Mouse (Mus musculus): Measurements from ENCODE around the gene Tpsg1. TPM values are rescaled to one million over a fixed set of nuclear protein-coding genes. Genes with fewer than 3 reads are reported as not detected.

The Tpsg1 gene
- polyA plus RNA-seq, 1 experiment: 0.91 TPM

GRCm38 (mm10) chr17:25415421-25415913 is 46.4 kb downstream of the Tpsg1 start:
- no peak overlapping the region for H3K4me3 ChIP-seq (ENCODE audit: insufficient read depth, low read length)
- no peak for TF ChIP-seq CTCF (IDR thresholded peaks at IDR 0.05; ENCODE audit: borderline replicate concordance, insufficient read depth, low read length)
- TF ChIP-seq POLR2A (IDR thresholded peaks at IDR 0.05; ENCODE audit: low read depth, low read length): no peak
- peaks cover 11% of the 10 kb centered on the region; the same call in 1 of the 2 replicates for H3K4me1 ChIP-seq (ENCODE audit: control insufficient read depth, insufficient read depth, low read length)
- H3K27ac ChIP-seq (ENCODE audit: insufficient read depth, low read length): no peak overlapping the region

GRCm38 (mm10) chr17:25416219-25416618 is 47.1 kb downstream of the Tpsg1 start:
- TF ChIP-seq POLR2A (IDR thresholded peaks at IDR 0.05; ENCODE audit: low read depth, low read length) (no peak), CTCF (IDR thresholded peaks at IDR 0.05; ENCODE audit: borderline replicate concordance, insufficient read depth, low read length) (no peak)
- no peak overlapping the region for H3K4me3 ChIP-seq (ENCODE audit: insufficient read depth, low read length)
- 0 out of 2 replicates have a peak, but pooled peaks cover 9% of the 10 kb centered on the region for H3K4me1 ChIP-seq (ENCODE audit: control insufficient read depth, insufficient read depth, low read length)
- no peak overlapping the region for H3K27ac ChIP-seq (ENCODE audit: insufficient read depth, low read length)

- no peak overlapping the region for H3K4me3 ChIP-seq (ENCODE audit: insufficient read depth, low read length)
- no peak overlapping the region for H3K27ac ChIP-seq (ENCODE audit: insufficient read depth, low read length)
- 0 out of 2 replicates have a peak, but pooled peaks cover 9% of the 10 kb centered on the region for H3K4me1 ChIP-seq (ENCODE audit: control insufficient read depth, insufficient read depth, low read length)
- TF ChIP-seq CTCF (IDR thresholded peaks at IDR 0.05; ENCODE audit: borderline replicate concordance, insufficient read depth, low read length) (no peak), POLR2A (IDR thresholded peaks at IDR 0.05; ENCODE audit: low read depth, low read length) (no peak)
Observed at GRCm38 (mm10) chr17:25417990-25418389, 48.9 kb downstream of the Tpsg1 start.

- H3K27ac ChIP-seq (ENCODE audit: insufficient read depth, low read length): no peak overlapping the region
- 0 out of 2 replicates have a peak, but pooled peaks cover 9% of the 10 kb centered on the region for H3K4me1 ChIP-seq (ENCODE audit: control insufficient read depth, insufficient read depth, low read length)
- TF ChIP-seq CTCF (IDR thresholded peaks at IDR 0.05; ENCODE audit: borderline replicate concordance, insufficient read depth, low read length) (no peak), POLR2A (IDR thresholded peaks at IDR 0.05; ENCODE audit: low read depth, low read length) (no peak)
- H3K4me3 ChIP-seq (ENCODE audit: insufficient read depth, low read length): no peak overlapping the region
Observed at GRCm38 (mm10) chr17:25418926-25419325, 49.9 kb downstream of the Tpsg1 start.

GRCm38 (mm10) chr17:25420998-25421397 is 51.9 kb downstream of the Tpsg1 start:
- no peak for TF ChIP-seq POLR2A (IDR thresholded peaks at IDR 0.05; ENCODE audit: low read depth, low read length)
- 0 out of 2 replicates have a peak, but pooled peaks cover 2% of the 10 kb centered on the region for H3K4me1 ChIP-seq (ENCODE audit: control insufficient read depth, insufficient read depth, low read length)
- no peak overlapping the region for H3K27ac ChIP-seq (ENCODE audit: insufficient read depth, low read length)

More at GRCm38 (mm10) chr17:25420998-25421397, 51.9 kb downstream of the Tpsg1 start:
- H3K4me3 ChIP-seq (ENCODE audit: insufficient read depth, low read length): no peak overlapping the region

Other genes with a start within 250 kb of the Tpsg1 start
- gene Ptx4, start 248.5 kb upstream of the Tpsg1 start, polyA plus RNA-seq (2011; ENCODE audit: insufficient read length, low read depth, missing spikeins): not detected in 2 replicates
- gene Clcn7, start 235.9 kb upstream of the Tpsg1 start, polyA plus RNA-seq (2011; ENCODE audit: insufficient read length, low read depth, missing spikeins): 35.8 and 36.2 TPM in 2 replicates
- 0.20 and 0.21 TPM in 2 replicates for gene Ccdc154, start 206.8 kb upstream of the Tpsg1 start, polyA plus RNA-seq (2011; ENCODE audit: insufficient read length, low read depth, missing spikeins)
- gene Gm38655, start 193.8 kb upstream of the Tpsg1 start, polyA plus RNA-seq (2011; ENCODE audit: insufficient read length, low read depth, missing spikeins): not detected in 2 replicates
- gene BC003965, start 184.7 kb upstream of the Tpsg1 start, polyA plus RNA-seq (2011; ENCODE audit: insufficient read length, low read depth, missing spikeins): 12.3 and 12.6 TPM in 2 replicates
- 10.1 and 12.3 TPM in 2 replicates for gene Unkl, start 180.9 kb upstream of the Tpsg1 start, polyA plus RNA-seq (2011; ENCODE audit: insufficient read length, low read depth, missing spikeins)
- 13.9 and 16.1 TPM in 2 replicates for gene Gnptg, start 129.1 kb upstream of the Tpsg1 start, polyA plus RNA-seq (2011; ENCODE audit: insufficient read length, low read depth, missing spikeins)
- gene Tsr3, start 129.1 kb upstream of the Tpsg1 start, polyA plus RNA-seq (2011; ENCODE audit: insufficient read length, low read depth, missing spikeins): 17.9 and 19.8 TPM in 2 replicates
- gene Baiap3, start 112.9 kb upstream of the Tpsg1 start, polyA plus RNA-seq (2011; ENCODE audit: insufficient read length, low read depth, missing spikeins): not detected in 2 replicates
- gene Ube2i, start 94.7 kb upstream of the Tpsg1 start, polyA plus RNA-seq (2011; ENCODE audit: insufficient read length, low read depth, missing spikeins): 296 and 315 TPM in 2 replicates
- not detected in 2 replicates for gene Prss34, start 70.9 kb upstream of the Tpsg1 start, polyA plus RNA-seq (2011; ENCODE audit: insufficient read length, low read depth, missing spikeins)
- gene Prss28, start 60.6 kb upstream of the Tpsg1 start, polyA plus RNA-seq (2011; ENCODE audit: insufficient read length, low read depth, missing spikeins): not detected in 2 replicates
- not detected in 2 replicates for gene Prss29, start 50.6 kb upstream of the Tpsg1 start, polyA plus RNA-seq (2011; ENCODE audit: insufficient read length, low read depth, missing spikeins)
- not detected in 2 replicates for gene Tpsab1, start 23.7 kb upstream of the Tpsg1 start, polyA plus RNA-seq (2011; ENCODE audit: insufficient read length, low read depth, missing spikeins)
- not detected in 2 replicates for gene Tpsb2, start 3.0 kb upstream of the Tpsg1 start, polyA plus RNA-seq (2011; ENCODE audit: insufficient read length, low read depth, missing spikeins)
- gene Cacna1h, start 64.5 kb downstream of the Tpsg1 start, polyA plus RNA-seq (2011; ENCODE audit: insufficient read length, low read depth, missing spikeins): 10.6 and 12.3 TPM in 2 replicates
- not detected in 2 replicates for gene Tekt4, start 85.3 kb downstream of the Tpsg1 start, polyA plus RNA-seq (2011; ENCODE audit: insufficient read length, low read depth, missing spikeins)
- gene Sstr5, start 128.0 kb downstream of the Tpsg1 start, polyA plus RNA-seq (2011; ENCODE audit: insufficient read length, low read depth, missing spikeins): not detected in 2 replicates
- 0.27 and 0.28 TPM in 2 replicates for gene Sox8, start 201.4 kb downstream of the Tpsg1 start, polyA plus RNA-seq (2011; ENCODE audit: insufficient read length, low read depth, missing spikeins)
- 15.2 and 19.2 TPM in 2 replicates for gene Lmf1, start 209.8 kb downstream of the Tpsg1 start, polyA plus RNA-seq (2011; ENCODE audit: insufficient read length, low read depth, missing spikeins)